Mouse (Mus musculus): ENCODE results near the gene Tgif2lx2. TPM values are rescaled to one million over a fixed set of nuclear protein-coding genes. Genes with fewer than 3 reads are reported as not detected.
"Not testable (repeated sequence)": the region's sequence is repeated elsewhere in the genome, so short reads cannot be mapped to it uniquely, and the experiment has no call there.

Tgif2lx2 gene
- not detected for total RNA-seq (2021)
- long read RNA-seq, experiment 1 = 0 reads
- long read RNA-seq, experiment 2 = 0 reads

DNA sequence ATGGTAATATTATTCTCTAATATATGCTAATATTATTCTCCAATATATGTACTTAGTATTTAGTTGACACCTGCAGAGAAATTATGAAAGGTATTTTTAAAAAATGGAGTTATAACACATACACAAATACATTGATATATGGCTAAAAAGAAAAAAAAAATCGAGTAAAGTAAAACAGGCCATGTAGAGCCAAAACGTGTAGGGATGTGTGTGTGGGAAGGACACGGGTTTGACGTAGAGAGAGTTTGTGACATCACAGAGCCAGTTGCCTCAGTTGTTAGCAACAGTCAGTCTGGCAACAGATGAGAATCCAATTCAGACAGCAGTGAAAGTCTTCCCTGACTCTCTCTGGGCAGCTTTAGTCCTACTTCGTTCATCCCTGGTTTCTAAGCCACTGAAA, at the start of gene Tgif2lx2:
Gene Tgif2lx2, plus strand, starts transcription at position 301 of the 400 bp plus-strand sequence.
- not testable (repeated sequence) for DNase-seq (ENCODE audit: low spot score in 2 of 2)

Other genes starting within 250 kb of the Tgif2lx2 start
- not detected for gene Tgif2lx1, start 53.5 kb downstream of the Tgif2lx2 start, total RNA-seq (2021)